Mouse (Mus musculus) embryo, embryonic 9.5 days (tissue): ENCODE measurements around the gene Btbd9.

Experiments used
- DNase-seq: peaks from one replicate; pipeline ENCODE4 v3.0.0-alpha.2; 2017; ENCODE audit errors: extremely low spot score

The Btbd9 gene

GRCm38 (mm10) chr17:30598300-30598699 lies 22.0 kb upstream of the Btbd9 start:
- no peak for DNase-seq

GRCm38 (mm10) chr17:30597786-30598185 lies 21.5 kb upstream of the Btbd9 start:
- no peak for DNase-seq

GRCm38 (mm10) chr17:30594846-30595245 lies 18.6 kb upstream of the Btbd9 start:
- no peak for DNase-seq

- DNase-seq, result peak; percentile 18
Measured at GRCm38 (mm10) chr17:30594407-30594806, 18.1 kb upstream of the Btbd9 start.

- peak; percentile 50 for DNase-seq
Measured at GRCm38 (mm10) chr17:30590417-30591198, 14.3 kb upstream of the Btbd9 start.

- DNase-seq, result no peak
Measured at GRCm38 (mm10) chr17:30583258-30584001, 7.1 kb upstream of the Btbd9 start.

- no peak for DNase-seq
Measured at GRCm38 (mm10) chr17:30582313-30582712, 6.0 kb upstream of the Btbd9 start.

- no peak for DNase-seq
Measured at GRCm38 (mm10) chr17:30581201-30581600, 4.9 kb upstream of the Btbd9 start.

GRCm38 (mm10) chr17:30580781-30581180 lies 4.5 kb upstream of the Btbd9 start:
- DNase-seq, result no peak

GRCm38 (mm10) chr17:30576946-30577345 lies 658 bp upstream of the Btbd9 start:
- DNase-seq, result no peak

- DNase-seq, result no peak
Measured at GRCm38 (mm10) chr17:30575121-30575904, 975 bp downstream of the Btbd9 start.

- DNase-seq, result no peak
Measured at GRCm38 (mm10) chr17:30574783-30575075, 1.6 kb downstream of the Btbd9 start.

- no peak for DNase-seq
Measured at GRCm38 (mm10) chr17:30573990-30574782, 2.1 kb downstream of the Btbd9 start.

- DNase-seq, result no peak
Measured at GRCm38 (mm10) chr17:30570971-30571370, 5.3 kb downstream of the Btbd9 start.

- no peak for DNase-seq
Measured at GRCm38 (mm10) chr17:30570173-30570572, 6.1 kb downstream of the Btbd9 start.

GRCm38 (mm10) chr17:30568473-30568872 lies 7.8 kb downstream of the Btbd9 start:
- no peak for DNase-seq

- no peak for DNase-seq
Measured at GRCm38 (mm10) chr17:30564971-30565370, 11.3 kb downstream of the Btbd9 start.

- DNase-seq, result no peak
Measured at GRCm38 (mm10) chr17:30564407-30564806, 11.9 kb downstream of the Btbd9 start.

GRCm38 (mm10) chr17:30563484-30564075 lies 12.7 kb downstream of the Btbd9 start:
- DNase-seq, result no peak

- no peak for DNase-seq
Measured at GRCm38 (mm10) chr17:30562770-30563169, 13.5 kb downstream of the Btbd9 start.

GRCm38 (mm10) chr17:30559536-30559935 lies 16.8 kb downstream of the Btbd9 start:
- DNase-seq, result peak; percentile 38
